Mouse (Mus musculus) heart, adult 2 months (tissue): Measurements from ENCODE around the gene Macrod1. TPM values are rescaled to one million over a fixed set of nuclear protein-coding genes. Genes with fewer than 3 reads are reported as not detected.

Source experiments
- DNase-seq, 2 experiments: peaks; one replicate each; pipeline ENCODE4 v3.0.0; 2021
- H3K27ac ChIP-seq: fragments of 200-600 bp; 2 replicates; pipeline ENCODE4 v1.8.1; 2022
- H3K27me3 ChIP-seq: fragments of 200-500 bp; 2 replicates; pipeline ENCODE4 v1.6.1; 2012; ENCODE audit warnings: mild to moderate bottlenecking, low read length, inconsistent platforms, mixed read lengths; ENCODE audit not compliant: control insufficient read depth, insufficient read depth
- H3K36me3 ChIP-seq: fragments of 200-500 bp; 2 replicates; pipeline ENCODE4 v1.6.1; 2012; ENCODE audit warnings: low read length, inconsistent platforms; ENCODE audit not compliant: control insufficient read depth, insufficient read depth
- H3K4me1 ChIP-seq: fragments of 200-500 bp; 2 replicates; pipeline ENCODE4 v1.6.1; 2011; ENCODE audit warnings: low read length; ENCODE audit not compliant: control insufficient read depth, insufficient read depth
- H3K4me3 ChIP-seq: fragments of 200-600 bp; 2 replicates; pipeline ENCODE4 v1.8.1; 2022
- H3K79me2 ChIP-seq: fragments of 200-500 bp; replicated peaks from 2 replicates; pipeline ENCODE4 v1.6.1; 2012; ENCODE audit warnings: mild to moderate bottlenecking, inconsistent platforms, low read length, moderate library complexity, mixed read lengths; ENCODE audit not compliant: control insufficient read depth, insufficient read depth
- H3K9ac ChIP-seq: fragments of 200-500 bp; 2 replicates; pipeline ENCODE4 v1.6.1; 2012; ENCODE audit warnings: low read depth, mild to moderate bottlenecking, control low read depth, inconsistent platforms, low read length, mixed read lengths
- CTCF ChIP-seq: fragments of 200-600 bp; IDR thresholded peaks from 2 replicates; pipeline ENCODE4 v1.8.1; 2022; ENCODE audit warnings: antibody characterized with exemption, mild to moderate bottlenecking, moderate library complexity
- EP300 ChIP-seq: fragments of 200-500 bp; IDR thresholded peaks from 2 replicates; pipeline ENCODE4 v1.6.1; 2011; ENCODE audit warnings: low read depth, low read length, control low read depth; ENCODE audit not compliant: insufficient read depth
- POLR2A ChIP-seq: fragments of 200-500 bp; IDR thresholded peaks from 2 replicates; pipeline ENCODE4 v1.6.1; 2011; ENCODE audit warnings: mild to moderate bottlenecking, low read depth, low read length, control low read depth; ENCODE audit not compliant: insufficient read depth
- WGBS: fragments of 180-500 bp; shearing (Covaris S2); methylation state at CpG from one replicate; pipeline ENCODE4 v1.1.7; 2018; 5-methylcytosine and 5-hydroxymethylcytosine counted together
- intact Hi-C: fragments of 180-260 bp; cut with DNase I; formaldehyde crosslinking; loops from one replicate; pipeline ENCODE4 v1.15.1; 2025
- polyA plus RNA-seq: library from polyadenylated mRNA; depleted of rRNA; stranded (reverse); fragments of >200 nt; gene quantifications from 2 replicates; pipeline ENCODE4 v1.2.3, GENCODE M21; 2012
- total RNA-seq, 2 experiments: library from RNA; stranded (reverse); gene quantifications; 2 replicates each; pipeline ENCODE4 v1.2.3; 2021

Macrod1 gene
- total and polyA plus RNA-seq, 3 experiments: 262 to 309 (median 278) TPM

GRCm38 (mm10) chr19:7084734-7085133 is 28.1 kb downstream of the Macrod1 start:
- no peaks in the 10 kb centered on the region for H3K27me3 ChIP-seq
- intact Hi-C loops: no loop called here

GRCm38 (mm10) chr19:7088558-7088957 is 31.9 kb downstream of the Macrod1 start:
- intact Hi-C loops: no loop called here
- Histone ChIP-seq H3K27me3 (no peaks in the 10 kb centered on the region), H3K4me3 (no peak overlapping the region), H3K27ac (no peak overlapping the region), H3K36me3 (no peaks in the 10 kb centered on the region), H3K4me1 (peaks cover 3% of the 10 kb centered on the region; the same call in 1 of the 2 replicates), H3K9ac (no peak overlapping the region), H3K79me2 (no peaks in the 10 kb centered on the region)
- 57% methylated on average over 9 of the region's 9 CpGs for WGBS
- no peak for DNase-seq
- no peak for TF ChIP-seq CTCF
- TF ChIP-seq POLR2A: no peak
- TF ChIP-seq EP300: no peak

More at GRCm38 (mm10) chr19:7084734-7085133, 28.1 kb downstream of the Macrod1 start:
- Histone ChIP-seq H3K4me3 (no peak overlapping the region), H3K36me3 (no peaks in the 10 kb centered on the region), H3K4me1 (peaks cover 2% of the 10 kb centered on the region; the same call in 1 of the 2 replicates), H3K9ac (no peak overlapping the region), H3K27ac (no peak overlapping the region), H3K79me2 (no peaks in the 10 kb centered on the region)
- no peak for TF ChIP-seq CTCF
- DNase-seq: no peak
- WGBS: 79% methylated on average over 15 of the region's 15 CpGs

- no peaks in the 10 kb centered on the region for H3K27me3 ChIP-seq
- DNase-seq: peak in 1 of 2 experiments; percentile 35
- intact Hi-C loops: no loop called here
These were observed 32.4 kb downstream of the Macrod1 start for GRCm38 (mm10) chr19:7089050-7089449.

GRCm38 (mm10) chr19:7089842-7090251 is 33.2 kb downstream of the Macrod1 start:
- no peaks in the 10 kb centered on the region for H3K79me2 ChIP-seq
- H3K36me3 ChIP-seq: no peaks in the 10 kb centered on the region
- no peaks in the 10 kb centered on the region for H3K27me3 ChIP-seq
- no peak for TF ChIP-seq EP300
- no peak for TF ChIP-seq CTCF
- TF ChIP-seq POLR2A: no peak
- peaks cover 3% of the 10 kb centered on the region; the same call in 1 of the 2 replicates for H3K4me1 ChIP-seq
- H3K9ac ChIP-seq: no peak overlapping the region
- intact Hi-C loops: no loop called here
- H3K4me3 ChIP-seq: no peak overlapping the region
- no peak overlapping the region for H3K27ac ChIP-seq
- WGBS: 55% methylated on average over 7 of the region's 7 CpGs
- no peak for DNase-seq

More at GRCm38 (mm10) chr19:7089050-7089449, 32.4 kb downstream of the Macrod1 start:
- TF ChIP-seq EP300 (no peak), POLR2A (no peak), CTCF (no peak)
- H3K9ac ChIP-seq: no peak overlapping the region
- H3K27ac ChIP-seq: no peak overlapping the region
- no peak overlapping the region for H3K4me3 ChIP-seq
- 58% methylated on average over 5 of the region's 5 CpGs for WGBS
- no peaks in the 10 kb centered on the region for H3K79me2 ChIP-seq
- no peaks in the 10 kb centered on the region for H3K36me3 ChIP-seq
- peaks cover 3% of the 10 kb centered on the region; the same call in 1 of the 2 replicates for H3K4me1 ChIP-seq

- Histone ChIP-seq H3K4me3 (no peak overlapping the region), H3K27ac (no peak overlapping the region), H3K4me1 (peaks cover 3% of the 10 kb centered on the region; the same call in 1 of the 2 replicates), H3K36me3 (no peaks in the 10 kb centered on the region), H3K9ac (no peak overlapping the region), H3K27me3 (no peaks in the 10 kb centered on the region), H3K79me2 (no peaks in the 10 kb centered on the region)
- 41% methylated on average over 10 of the region's 10 CpGs for WGBS
- intact Hi-C loops: no loop called here
- no peak for TF ChIP-seq POLR2A
- no peak for TF ChIP-seq EP300
- TF ChIP-seq CTCF: no peak
- DNase-seq: no peak
These were observed 33.9 kb downstream of the Macrod1 start for GRCm38 (mm10) chr19:7090369-7091064.

- Histone ChIP-seq H3K36me3 (no peaks in the 10 kb centered on the region), H3K4me3 (no peak overlapping the region), H3K79me2 (no peaks in the 10 kb centered on the region), H3K4me1 (peaks cover 3% of the 10 kb centered on the region; the same call in 1 of the 2 replicates), H3K27ac (no peak overlapping the region), H3K9ac (no peak overlapping the region), H3K27me3 (no peaks in the 10 kb centered on the region)
- no peak for DNase-seq
- 56% methylated on average over 10 of the region's 10 CpGs for WGBS
- TF ChIP-seq POLR2A (no peak), CTCF (no peak), EP300 (no peak)
- intact Hi-C loops: no loop called here
These were observed 34.9 kb downstream of the Macrod1 start for GRCm38 (mm10) chr19:7091448-7092050.
